Mouse (Mus musculus) stomach, embryonic 14.5 days (tissue): ENCODE results near the gene Rab8b. TPM values are rescaled to one million over a fixed set of nuclear protein-coding genes. Genes with fewer than 3 reads are reported as not detected.
"Not testable (repeated sequence)": the region's sequence is repeated elsewhere in the genome, so short reads cannot be mapped to it uniquely, and the experiment has no call there.

Experiments used
- ATAC-seq: fragments of 200-750 bp; cut with Nextera tagmentation; 2 replicates; pipeline ENCODE4 v1.8.0; 2017; ENCODE audit warnings: low read depth, moderate TSS enrichment; ENCODE audit not compliant: insufficient number of reproducible peaks, insufficient read depth, low FRiP score
- H3K27ac ChIP-seq: fragments of 300-500 bp; sonication (generic); 2 replicates; pipeline ENCODE4 v1.5.1; 2014; ENCODE audit warnings: mild to moderate bottlenecking, low read length, moderate library complexity, mixed read lengths
- H3K27me3 ChIP-seq: fragments of 300-500 bp; sonication (generic); 2 replicates; pipeline ENCODE4 v1.6.1; 2014; ENCODE audit warnings: low read length, control low read depth, mixed read lengths; ENCODE audit not compliant: control insufficient read depth, insufficient read depth
- H3K36me3 ChIP-seq: fragments of 300-500 bp; sonication (generic); 2 replicates; pipeline ENCODE4 v1.6.1; 2014; ENCODE audit warnings: mild to moderate bottlenecking, control low read depth, low read length, moderate library complexity, mixed read lengths; ENCODE audit not compliant: control insufficient read depth, insufficient read depth
- H3K4me1 ChIP-seq: fragments of 300-500 bp; sonication (generic); 2 replicates; pipeline ENCODE4 v1.6.1; 2014; ENCODE audit warnings: low read length, control low read depth, mixed read lengths; ENCODE audit not compliant: control insufficient read depth, insufficient read depth
- H3K4me2 ChIP-seq: fragments of 300-500 bp; sonication (generic); replicated peaks from 2 replicates; pipeline ENCODE4 v1.6.1; 2014; ENCODE audit warnings: low read depth, low read length, control low read depth
- H3K4me3 ChIP-seq: fragments of 300-500 bp; sonication (generic); 2 replicates; pipeline ENCODE4 v1.5.1; 2014; ENCODE audit warnings: low read depth, low read length, control low read depth
- H3K9ac ChIP-seq: fragments of 300-500 bp; sonication (generic); replicated peaks from 2 replicates; pipeline ENCODE4 v1.6.1; 2014; ENCODE audit warnings: low read depth, mild to moderate bottlenecking, control low read depth, low read length, moderate library complexity, mixed read lengths
- H3K9me3 ChIP-seq: fragments of 300-500 bp; sonication (generic); 2 replicates; pipeline ENCODE4 v1.6.1; 2016; ENCODE audit warnings: low read depth, low read length, control low read depth; ENCODE audit not compliant: control insufficient read depth
- WGBS: fragments of 180-500 bp; shearing (Covaris S2); extraction: QIAGEN DNeasy Blood & Tissue Kit; methylation state at CpG from one replicate; pipeline ENCODE4 v1.1.7; 2014; 5-methylcytosine and 5-hydroxymethylcytosine counted together
- polyA plus RNA-seq: library from polyadenylated mRNA; unstranded; fragments of >200 nt; fragmentation: Nextera tagmentation; extraction: Ambion mirVana; gene quantifications from 2 replicates; pipeline ENCODE4 v1.2.1, GENCODE M21; 2014

Rab8b gene
- polyA plus RNA-seq, 1 experiment from 2014 or later, result 25.3 TPM

DNA sequence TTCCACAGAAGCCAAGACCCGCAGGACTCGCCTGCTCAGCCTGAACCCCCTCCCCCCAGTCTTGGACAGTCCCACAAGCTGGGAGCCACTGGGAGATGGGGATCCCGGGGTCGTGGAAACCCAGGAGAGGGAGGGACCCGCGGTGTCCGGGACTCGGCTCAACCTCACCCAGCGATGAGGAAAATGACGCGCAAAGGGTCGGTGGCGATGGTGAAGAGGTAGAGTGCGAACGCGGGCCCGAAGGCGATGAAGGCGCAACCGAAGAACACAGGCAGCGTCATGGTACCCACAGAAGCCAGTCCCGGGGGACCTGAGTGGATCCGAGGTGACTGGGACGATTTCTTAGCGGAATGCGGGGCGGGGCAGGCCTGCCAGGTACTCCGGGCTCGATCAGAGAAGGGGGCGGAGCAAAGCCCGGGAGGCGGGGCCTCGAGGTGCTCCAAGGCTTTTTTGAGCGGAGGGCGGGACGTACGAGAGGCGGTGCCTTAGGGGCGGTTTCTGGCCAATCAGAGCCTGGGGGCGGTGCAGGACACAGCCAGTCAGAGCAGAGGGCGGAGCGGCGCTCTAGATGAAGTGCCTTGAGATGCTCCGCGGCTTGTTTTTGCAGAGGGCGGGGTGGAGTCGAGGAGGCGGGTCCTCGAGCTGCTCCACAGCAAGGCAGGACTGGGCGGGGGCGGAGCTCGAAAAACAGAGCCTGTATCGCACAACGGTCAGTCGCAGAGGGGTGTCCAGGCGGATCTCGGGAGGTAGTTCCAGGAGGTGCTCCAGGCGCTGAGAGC lies 85.0 kb downstream of the Rab8b start, which contains the start of gene Aph1c:
Gene Aph1c (minus strand): TSS at position 409 of the 779 bp plus-strand sequence.
- Histone ChIP-seq H3K4me3 (peak within 1 kb of the TSS; percentile 61), H3K4me2 (peak within 1 kb of the TSS; percentile 99), H3K4me1 (0 out of 2 replicates have a peak, but pooled peaks cover 3% of the 10 kb centered on the region), H3K9ac (peak within 1 kb of the TSS; percentile 40; the same call in 1 of the 2 replicates), H3K9me3 (no peaks in the 10 kb centered on the region), H3K27ac (no peak within 1 kb of the TSS), H3K36me3 (no peaks in the 10 kb centered on the region), H3K27me3 (no peaks in the 10 kb centered on the region)
- peak; percentile 100 for ATAC-seq
- WGBS, result under 1% methylated on average over 58 of the region's 58 CpGs

DNA sequence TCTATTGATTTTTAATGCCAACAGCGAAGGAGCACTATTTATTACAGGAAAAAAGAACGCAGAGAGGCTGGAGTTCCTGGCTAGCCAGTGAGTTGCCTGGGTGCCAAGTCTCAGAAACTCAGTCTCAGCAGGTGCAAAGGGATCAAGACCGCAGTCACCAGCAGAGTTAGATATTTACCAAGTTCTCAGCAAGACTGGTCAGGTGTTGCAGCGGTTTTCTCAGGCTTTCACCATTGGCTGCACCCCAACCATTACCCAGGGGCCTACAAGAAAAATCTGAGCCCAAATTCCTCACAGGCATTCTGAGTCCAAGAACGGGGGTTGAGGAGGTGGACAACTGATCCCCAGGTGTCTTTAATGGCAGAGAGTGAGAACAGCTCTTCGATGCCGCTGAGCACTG lies 85.6 kb downstream of the Rab8b start:
- 22% methylated on average over 7 of the region's 7 CpGs for WGBS
- Histone ChIP-seq H3K4me1 (0 out of 2 replicates have a peak, but pooled peaks cover 3% of the 10 kb centered on the region), H3K4me2 (peak overlapping the region; percentile 99), H3K9me3 (no peaks in the 10 kb centered on the region), H3K36me3 (no peaks in the 10 kb centered on the region), H3K4me3 (peak overlapping the region; percentile 61), H3K27me3 (no peaks in the 10 kb centered on the region), H3K9ac (no peak overlapping the region), H3K27ac (no peak overlapping the region)
- ATAC-seq, result no peak

- H3K27me3 ChIP-seq, result no peaks in the 10 kb centered on the region
- ATAC-seq, result no peak
These were observed 87.0 kb downstream of the Rab8b start for GRCm38 (mm10) chr9:66832366-66832908.

GRCm38 (mm10) chr9:66825990-66826389 lies 93.5 kb downstream of the Rab8b start:
- WGBS, result 39% methylated on average over 1 of the region's 1 CpGs
- Histone ChIP-seq H3K4me3 (no peak overlapping the region), H3K9me3 (no peaks in the 10 kb centered on the region)

More at GRCm38 (mm10) chr9:66832366-66832908, 87.0 kb downstream of the Rab8b start:
- no peak overlapping the region for H3K4me3 ChIP-seq
- no peaks in the 10 kb centered on the region for H3K9me3 ChIP-seq
- H3K27ac ChIP-seq, result no peak overlapping the region
- WGBS, result 55% methylated on average over 4 of the region's 4 CpGs
- H3K9ac ChIP-seq, result no peak overlapping the region
- H3K4me2 ChIP-seq, result no peak overlapping the region
- no peaks in the 10 kb centered on the region for H3K36me3 ChIP-seq
- 0 out of 2 replicates have a peak, but pooled peaks cover 3% of the 10 kb centered on the region for H3K4me1 ChIP-seq

DNA sequence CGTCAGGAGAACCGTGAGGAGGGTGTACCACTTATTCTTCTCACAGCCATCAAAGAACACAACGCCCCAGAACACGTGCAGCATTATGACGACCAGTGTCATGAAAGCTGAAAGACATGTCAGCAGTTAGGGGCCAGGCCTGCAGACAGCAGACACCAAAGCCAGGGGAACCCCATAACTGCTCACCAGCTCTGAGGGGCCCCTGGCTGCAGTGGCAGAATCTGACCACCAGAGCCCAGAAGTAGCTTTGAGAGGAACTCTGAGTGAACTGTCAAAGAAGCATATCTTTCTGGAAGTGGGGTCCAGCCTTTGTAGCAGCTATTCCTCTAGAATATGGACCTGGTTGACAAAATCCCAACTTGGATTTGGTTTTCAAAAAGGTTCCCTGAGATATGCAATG lies 97.2 kb downstream of the Rab8b start:
- H3K27me3 ChIP-seq, H3K4me2 ChIP-seq, H3K4me3 ChIP-seq, H3K36me3 ChIP-seq, H3K27ac ChIP-seq, H3K4me1 ChIP-seq, H3K9me3 ChIP-seq, ATAC-seq, H3K9ac ChIP-seq: not testable (repeated sequence)
- WGBS, result no CpG with 5 or more reads among the region's 5 CpGs

More at GRCm38 (mm10) chr9:66825990-66826389, 93.5 kb downstream of the Rab8b start:
- Histone ChIP-seq H3K36me3 (no peaks in the 10 kb centered on the region), H3K4me2 (no peak overlapping the region), H3K9ac (no peak overlapping the region), H3K4me1 (no peaks in the 10 kb centered on the region), H3K27me3 (no peaks in the 10 kb centered on the region), H3K27ac (no peak overlapping the region)
- ATAC-seq, result no peak

GRCm38 (mm10) chr9:66820996-66821395 lies 98.5 kb downstream of the Rab8b start:
- Histone ChIP-seq H3K27me3 (no peaks in the 10 kb centered on the region), H3K4me3 (no peak overlapping the region), H3K4me2 (no peak overlapping the region), H3K36me3 (no peaks in the 10 kb centered on the region), H3K27ac (no peak overlapping the region), H3K9me3 (no peaks in the 10 kb centered on the region), H3K9ac (no peak overlapping the region), H3K4me1 (no peaks in the 10 kb centered on the region)
- no peak for ATAC-seq
- WGBS, result 71% methylated on average over 5 of the region's 5 CpGs

DNA sequence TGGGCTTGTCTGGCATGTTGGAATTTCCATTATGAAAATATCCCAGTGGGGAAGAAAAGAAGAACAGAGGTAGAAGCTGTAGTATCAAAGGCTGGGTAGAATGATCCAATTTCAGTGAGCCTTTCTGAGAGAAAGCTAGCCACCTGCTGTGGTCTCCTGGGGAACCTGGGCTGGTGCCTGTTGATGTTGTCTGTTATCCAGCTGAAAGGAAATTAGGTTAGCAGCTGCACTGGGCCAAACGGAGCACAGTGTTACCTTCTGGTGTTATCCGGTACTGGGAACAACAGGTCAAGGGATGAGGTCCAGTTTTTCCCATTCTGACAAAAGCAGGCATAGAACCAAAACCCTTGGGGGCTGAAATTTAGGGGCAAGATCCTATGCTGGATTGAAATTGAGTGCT lies 106.1 kb downstream of the Rab8b start:
- no peak overlapping the region for H3K4me3 ChIP-seq
- no peaks in the 10 kb centered on the region for H3K4me1 ChIP-seq
- no peaks in the 10 kb centered on the region for H3K36me3 ChIP-seq
- ATAC-seq, result no peak
- WGBS, result 30% methylated on average over 2 of the region's 2 CpGs
- H3K9me3 ChIP-seq, result no peaks in the 10 kb centered on the region
- no peak overlapping the region for H3K27ac ChIP-seq
- H3K27me3 ChIP-seq, result no peaks in the 10 kb centered on the region
- H3K9ac ChIP-seq, result no peak overlapping the region
- no peak overlapping the region for H3K4me2 ChIP-seq

DNA sequence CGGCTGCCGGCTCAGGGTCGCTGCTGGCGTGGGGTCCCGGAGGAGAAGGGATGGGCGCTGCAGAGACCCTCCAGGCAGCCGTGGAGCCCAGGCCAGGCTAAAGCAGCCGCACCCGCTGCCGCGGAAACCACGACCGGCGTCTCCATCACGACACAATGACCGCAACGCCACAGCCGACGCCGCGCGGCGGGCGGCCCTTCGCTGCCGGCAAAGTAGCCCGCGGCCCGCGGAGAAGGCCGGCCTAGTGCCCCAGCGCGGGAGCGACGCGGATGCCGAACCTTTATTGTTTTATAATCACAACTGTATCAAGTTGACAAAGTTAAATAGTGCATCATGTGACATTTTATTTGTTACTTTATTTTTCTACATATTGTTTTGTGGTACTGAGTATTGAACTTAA lies 113.5 kb downstream of the Rab8b start:
- peak overlapping the region; percentile 23; the same call in 1 of the 2 replicates for H3K4me3 ChIP-seq
- not testable (repeated sequence) for H3K4me1 ChIP-seq, H3K27ac ChIP-seq, ATAC-seq, H3K9me3 ChIP-seq, H3K9ac ChIP-seq, H3K27me3 ChIP-seq, H3K36me3 ChIP-seq
- WGBS, result 4% methylated on average over 30 of the region's 37 CpGs
- peak overlapping the region; percentile 38 for H3K4me2 ChIP-seq
